Mouse (Mus musculus): ENCODE results near the gene Retsat. TPM values are rescaled to one million over a fixed set of nuclear protein-coding genes. Genes with fewer than 3 reads are reported as not detected.

Retsat gene
- polyA plus RNA-seq, 1 experiment, result 237 TPM

GRCm38 (mm10) chr6:72610261-72610660 is 12.0 kb downstream of the Retsat start:
- no peak for TF ChIP-seq CTCF (conservative IDR thresholded peaks at IDR 0.05; ENCODE audit: insufficient read depth, insufficient read length, low read depth, low read length)
- TF ChIP-seq POLR2A (IDR thresholded peaks at IDR 0.05; ENCODE audit: low read depth, low read length), result no peak
- Histone ChIP-seq H3K27me3 (replicated peaks; ENCODE audit: control insufficient read depth, insufficient read depth, low read length) (no peaks in the 10 kb centered on the region), H3K4me1 (ENCODE audit: control insufficient read depth, insufficient read depth, low read length) (peaks cover 13% of the 10 kb centered on the region; the same call in 1 of the 2 replicates), H3K4me3 (ENCODE audit: insufficient read depth, low read depth, low read length) (no peak overlapping the region), H3K27ac (ENCODE audit: insufficient read depth, low read depth, low read length) (no peak overlapping the region), H3K36me3 (ENCODE audit: control insufficient read depth, insufficient read depth, low read length) (peaks cover 8% of the 10 kb centered on the region; the same call in 1 of the 2 replicates)
- no peak for DNase-seq
- WGBS, result 32% methylated on average over 4 of the region's 4 CpGs

- H3K4me3 ChIP-seq (ENCODE audit: insufficient read depth, low read depth, low read length), result peak overlapping the region; percentile 94
- WGBS, result 23% methylated on average over 2 of the region's 2 CpGs
- peak; percentile 44 for DNase-seq
- no peaks in the 10 kb centered on the region for H3K27me3 ChIP-seq (replicated peaks; ENCODE audit: control insufficient read depth, insufficient read depth, low read length)
- no peak overlapping the region for H3K27ac ChIP-seq (ENCODE audit: insufficient read depth, low read depth, low read length)
- H3K36me3 ChIP-seq (ENCODE audit: control insufficient read depth, insufficient read depth, low read length), result peaks cover 8% of the 10 kb centered on the region; the same call in 1 of the 2 replicates
- peaks cover 23% of the 10 kb centered on the region; the same call in 1 of the 2 replicates for H3K4me1 ChIP-seq (ENCODE audit: control insufficient read depth, insufficient read depth, low read length)
- TF ChIP-seq CTCF (conservative IDR thresholded peaks at IDR 0.05; ENCODE audit: insufficient read depth, insufficient read length, low read depth, low read length), result no peak
- TF ChIP-seq POLR2A (IDR thresholded peaks at IDR 0.05; ENCODE audit: low read depth, low read length), result no peak
These were observed 16.9 kb downstream of the Retsat start for GRCm38 (mm10) chr6:72615151-72615550.

GRCm38 (mm10) chr6:72615561-72616375 is 17.5 kb downstream of the Retsat start:
- peaks cover 23% of the 10 kb centered on the region; the same call in 1 of the 2 replicates for H3K4me1 ChIP-seq (ENCODE audit: control insufficient read depth, insufficient read depth, low read length)
- 13% methylated on average over 25 of the region's 25 CpGs for WGBS
- peak overlapping the region; percentile 94 for H3K4me3 ChIP-seq (ENCODE audit: insufficient read depth, low read depth, low read length)
- no peak for DNase-seq
- H3K27ac ChIP-seq (ENCODE audit: insufficient read depth, low read depth, low read length), result peak overlapping the region; percentile 10
- TF ChIP-seq CTCF (conservative IDR thresholded peaks at IDR 0.05; ENCODE audit: insufficient read depth, insufficient read length, low read depth, low read length) (no peak), POLR2A (IDR thresholded peaks at IDR 0.05; ENCODE audit: low read depth, low read length) (no peak)
- H3K27me3 ChIP-seq (replicated peaks; ENCODE audit: control insufficient read depth, insufficient read depth, low read length), result no peaks in the 10 kb centered on the region
- peaks cover 5% of the 10 kb centered on the region; the same call in 1 of the 2 replicates for H3K36me3 ChIP-seq (ENCODE audit: control insufficient read depth, insufficient read depth, low read length)

- H3K4me3 ChIP-seq (ENCODE audit: insufficient read depth, low read depth, low read length), result peak within 1 kb of the TSS; percentile 94
- no peak for TF ChIP-seq CTCF (conservative IDR thresholded peaks at IDR 0.05; ENCODE audit: insufficient read depth, insufficient read length, low read depth, low read length)
- TF ChIP-seq POLR2A (IDR thresholded peaks at IDR 0.05; ENCODE audit: low read depth, low read length), result peak; percentile 71
- H3K4me1 ChIP-seq (ENCODE audit: control insufficient read depth, insufficient read depth, low read length), result peaks cover 23% of the 10 kb centered on the region; the same call in 1 of the 2 replicates
- DNase-seq, result peak; percentile 97
- peaks cover 4% of the 10 kb centered on the region; the same call in 1 of the 2 replicates for H3K36me3 ChIP-seq (ENCODE audit: control insufficient read depth, insufficient read depth, low read length)
- H3K27me3 ChIP-seq (replicated peaks; ENCODE audit: control insufficient read depth, insufficient read depth, low read length), result no peaks in the 10 kb centered on the region
- H3K27ac ChIP-seq (ENCODE audit: insufficient read depth, low read depth, low read length), result peak within 1 kb of the TSS; percentile 85
- WGBS, result under 1% methylated on average over 41 of the region's 41 CpGs
These were observed 18.5 kb downstream of the Retsat start, which contains the start of gene Tgoln1 for GRCm38 (mm10) chr6:72616643-72617288. Tgoln1 (minus strand) TSS chr6:72617000.

GRCm38 (mm10) chr6:72619734-72620532 is 21.7 kb downstream of the Retsat start:
- Histone ChIP-seq H3K27me3 (replicated peaks; ENCODE audit: control insufficient read depth, insufficient read depth, low read length) (no peaks in the 10 kb centered on the region), H3K27ac (ENCODE audit: insufficient read depth, low read depth, low read length) (peak overlapping the region; percentile 51), H3K4me1 (ENCODE audit: control insufficient read depth, insufficient read depth, low read length) (peaks cover 21% of the 10 kb centered on the region; the same call in 1 of the 2 replicates), H3K4me3 (ENCODE audit: insufficient read depth, low read depth, low read length) (peak overlapping the region; percentile 13; the same call in 1 of the 2 replicates), H3K36me3 (ENCODE audit: control insufficient read depth, insufficient read depth, low read length) (no peaks in the 10 kb centered on the region)
- TF ChIP-seq CTCF (conservative IDR thresholded peaks at IDR 0.05; ENCODE audit: insufficient read depth, insufficient read length, low read depth, low read length) (no peak), POLR2A (IDR thresholded peaks at IDR 0.05; ENCODE audit: low read depth, low read length) (no peak)
- peak; percentile 70 for DNase-seq
- WGBS, result 8% methylated on average over 12 of the region's 12 CpGs

- H3K27me3 ChIP-seq (replicated peaks; ENCODE audit: control insufficient read depth, insufficient read depth, low read length), result no peaks in the 10 kb centered on the region
- no peak for DNase-seq
- 90% methylated on average over 5 of the region's 5 CpGs for WGBS
- no peak overlapping the region for H3K27ac ChIP-seq (ENCODE audit: insufficient read depth, low read depth, low read length)
- H3K4me3 ChIP-seq (ENCODE audit: insufficient read depth, low read depth, low read length), result no peak overlapping the region
- H3K36me3 ChIP-seq (ENCODE audit: control insufficient read depth, insufficient read depth, low read length), result no peaks in the 10 kb centered on the region
- no peak for TF ChIP-seq CTCF (conservative IDR thresholded peaks at IDR 0.05; ENCODE audit: insufficient read depth, insufficient read length, low read depth, low read length)
- no peak for TF ChIP-seq POLR2A (IDR thresholded peaks at IDR 0.05; ENCODE audit: low read depth, low read length)
- peaks cover 15% of the 10 kb centered on the region; the same call in 1 of the 2 replicates for H3K4me1 ChIP-seq (ENCODE audit: control insufficient read depth, insufficient read depth, low read length)
These were observed 22.6 kb downstream of the Retsat start for GRCm38 (mm10) chr6:72620920-72621319.
